Mouse (Mus musculus): ENCODE measurements around the gene Gpx3. TPM values are rescaled to one million over a fixed set of nuclear protein-coding genes. Genes with fewer than 3 reads are reported as not detected.

Gpx3 gene
- polyA plus RNA-seq, 1 experiment = 0.79 TPM

GRCm38 (mm10) chr11:54958571-54959073 lies 56.4 kb downstream of the Gpx3 start:
- peaks cover 63% of the 10 kb centered on the region for H3K4me1 ChIP-seq (ENCODE audit: control insufficient read depth)
- H3K4me3 ChIP-seq (replicated peaks) = peak overlapping the region; percentile 25
- no peaks in the 10 kb centered on the region for H3K27me3 ChIP-seq (ENCODE audit: control insufficient read depth)
- H3K36me3 ChIP-seq (ENCODE audit: control insufficient read depth) = no peaks in the 10 kb centered on the region
- TF ChIP-seq TAL1 (IDR thresholded peaks at IDR 0.05; ENCODE audit: low read length) = no peak
- TF ChIP-seq GATA1 (IDR thresholded peaks at IDR 0.05; ENCODE audit: low read length) = no peak
- H3K9me3 ChIP-seq (ENCODE audit: control insufficient read depth, low read length) = no peaks in the 10 kb centered on the region

Other genes starting within 250 kb of the Gpx3 start
- 0.05 and 0.27 TPM in 2 replicates for gene Cdc42se2, start 114.8 kb upstream of the Gpx3 start, polyA plus RNA-seq (2012)
- gene Lyrm7, start 41.5 kb upstream of the Gpx3 start, polyA plus RNA-seq (2012) = not detected in 2 replicates
- 113 and 143 TPM in 2 replicates for gene Hint1, start 36.1 kb upstream of the Gpx3 start, polyA plus RNA-seq (2012)
- gene Tnip1, start 60.5 kb downstream of the Gpx3 start, polyA plus RNA-seq (2012) = 3.7 TPM in 2 replicates
- gene Anxa6, start 131.0 kb downstream of the Gpx3 start, polyA plus RNA-seq (2012) = 0.23 and 0.47 TPM in 2 replicates
- not detected in 2 replicates for gene Ccdc69, start 175.7 kb downstream of the Gpx3 start, polyA plus RNA-seq (2012)
- 0.05 and 0.12 TPM in 2 replicates for gene Gm2a, start 195.7 kb downstream of the Gpx3 start, polyA plus RNA-seq (2012)
- gene Slc36a3, start 249.3 kb downstream of the Gpx3 start, polyA plus RNA-seq (2012) = not detected in 2 replicates

All from erythroblast, embryonic 14.5 days (primary cell).